Mouse (Mus musculus) myocyte (in vitro differentiated cells): ENCODE measurements at regions not wholly inside any gene's neighbourhood (a gene's known extent, or its start where the extent isn't known, plus 50 kb on each side); places are given as distances from the start of the nearest gene placed in this dataset.

Source experiments
- H3K27me3 ChIP-seq: one replicate; pipeline ENCODE4 v1.6.1; 2011; ENCODE audit not compliant: control insufficient read depth, insufficient read depth, insufficient read length
- H3K36me3 ChIP-seq: one replicate; pipeline ENCODE4 v1.6.1; 2011; ENCODE audit not compliant: control insufficient read depth, insufficient read depth
- H3K4me2 ChIP-seq: one replicate; pipeline ENCODE4 v1.6.1; 2011; ENCODE audit warnings: low read depth, control low read depth
- H3K4me3 ChIP-seq: one replicate; pipeline ENCODE4 v1.5.1; 2011; ENCODE audit warnings: mild to moderate bottlenecking, control low read depth, moderate library complexity
- H3K79me2 ChIP-seq: one replicate; pipeline ENCODE4 v1.6.1; 2011; ENCODE audit not compliant: control insufficient read depth, insufficient read depth
- H3ac ChIP-seq: one replicate; pipeline ENCODE4 v1.6.1; 2011; ENCODE audit not compliant: control insufficient read depth, insufficient read length
- CEBPB ChIP-seq: IDR thresholded peaks from 2 replicates; pipeline ENCODE4 v1.6.1; 2011; ENCODE audit warnings: mild to moderate bottlenecking, moderate library complexity; ENCODE audit not compliant: poor library complexity, insufficient read depth, severe bottlenecking
- E2F4 ChIP-seq: IDR thresholded peaks from one replicate; pipeline ENCODE4 v1.6.1; 2011; ENCODE audit warnings: mild to moderate bottlenecking, control low read depth, moderate library complexity; ENCODE audit not compliant: insufficient read depth
- MAX ChIP-seq: IDR thresholded peaks from one replicate; pipeline ENCODE4 v1.6.1; 2011; ENCODE audit warnings: low read depth, mild to moderate bottlenecking, control low read depth
- MYOD1 ChIP-seq, 3 experiments: IDR thresholded peaks; one replicate each; pipeline ENCODE4 v1.6.1; 2011; ENCODE audit warnings: control low read depth in 2 of 3, low read depth in 2 of 3, mild to moderate bottlenecking in 2 of 3, moderate library complexity in 1 of 3; ENCODE audit not compliant: insufficient read length in 2 of 3, control insufficient read depth in 1 of 3
- MYOG ChIP-seq, 3 experiments: IDR thresholded peaks; one replicate each; pipeline ENCODE4 v1.6.1; 2011; ENCODE audit warnings: control low read depth in 2 of 3, low read depth in 2 of 3, mild to moderate bottlenecking in 2 of 3; ENCODE audit not compliant: insufficient read length in 2 of 3, control insufficient read depth in 1 of 3, insufficient read depth in 1 of 3
- POLR2A ChIP-seq: IDR thresholded peaks from one replicate; pipeline ENCODE4 v1.6.1; 2011; ENCODE audit warnings: low read depth, mild to moderate bottlenecking, control low read depth, moderate library complexity; ENCODE audit not compliant: insufficient read length
- POLR2AphosphoS2 ChIP-seq: IDR thresholded peaks from one replicate; pipeline ENCODE4 v1.6.1; 2011; ENCODE audit warnings: low read depth, control low read depth; ENCODE audit not compliant: insufficient read length
- REST ChIP-seq: IDR thresholded peaks from one replicate; pipeline ENCODE4 v1.6.1; 2011; ENCODE audit warnings: mild to moderate bottlenecking, control low read depth, moderate library complexity; ENCODE audit not compliant: insufficient read depth, insufficient read length
- SRF ChIP-seq: IDR thresholded peaks from one replicate; pipeline ENCODE4 v1.6.1; 2011; ENCODE audit warnings: low read depth; ENCODE audit not compliant: control insufficient read depth, insufficient read length
- TCF12 ChIP-seq: IDR thresholded peaks from one replicate; pipeline ENCODE4 v1.6.1; 2011; ENCODE audit warnings: mild to moderate bottlenecking, control low read depth; ENCODE audit not compliant: poor library complexity, insufficient read depth, severe bottlenecking
- TCF3 ChIP-seq: IDR thresholded peaks from one replicate; pipeline ENCODE4 v1.6.1; 2011; ENCODE audit warnings: low read depth, control low read depth; ENCODE audit not compliant: insufficient read length
- USF1 ChIP-seq: IDR thresholded peaks from one replicate; pipeline ENCODE4 v1.6.1; 2011; ENCODE audit warnings: low read depth, mild to moderate bottlenecking, control low read depth, moderate library complexity

GRCm38 (mm10) chr7:124668058-124668457, 685.4 kb downstream of the Hs3st4 start:
- TF ChIP-seq MAX, result no peak
- TF ChIP-seq USF1, result no peak
- TF ChIP-seq TCF12, result no peak
- no peak for TF ChIP-seq REST
- TF ChIP-seq POLR2A, result no peak
- no peak for TF ChIP-seq POLR2AphosphoS2
- TF ChIP-seq CEBPB, result no peak
- no peaks in the 10 kb centered on the region for H3K79me2 ChIP-seq
- no peak overlapping the region for H3K4me2 ChIP-seq
- no peak overlapping the region for H3ac ChIP-seq
- H3K27me3 ChIP-seq, result no peaks in the 10 kb centered on the region
- no peak overlapping the region for H3K4me3 ChIP-seq
- no peaks in the 10 kb centered on the region for H3K36me3 ChIP-seq

GRCm38 (mm10) chr7:124670477-124670876, 687.8 kb downstream of the Hs3st4 start:
- no peak for TF ChIP-seq CEBPB
- no peak for TF ChIP-seq MYOG (IDR thresholded peaks at IDR 0.05; ENCODE audit: control insufficient read depth in 1 of 3, insufficient read depth in 1 of 3, insufficient read length in 2 of 3, low read depth in 2 of 3)
- TF ChIP-seq POLR2AphosphoS2, result no peak
- TF ChIP-seq POLR2A, result no peak
- no peak for TF ChIP-seq MYOD1 (IDR thresholded peaks at IDR 0.05; ENCODE audit: control insufficient read depth in 1 of 3, insufficient read length in 2 of 3, low read depth in 2 of 3)
- no peak for TF ChIP-seq E2F4
- TF ChIP-seq REST, result no peak
- TF ChIP-seq TCF3, result no peak
- TF ChIP-seq TCF12, result no peak
- TF ChIP-seq MAX, result no peak
- TF ChIP-seq USF1, result no peak
- TF ChIP-seq SRF, result no peak
- no peak overlapping the region for H3ac ChIP-seq
- H3K36me3 ChIP-seq, result no peaks in the 10 kb centered on the region
- no peaks in the 10 kb centered on the region for H3K79me2 ChIP-seq
- no peak overlapping the region for H3K4me3 ChIP-seq
- no peak overlapping the region for H3K4me2 ChIP-seq
- H3K27me3 ChIP-seq, result no peaks in the 10 kb centered on the region

GRCm38 (mm10) chr7:124671117-124671516, 688.4 kb downstream of the Hs3st4 start:
- no peaks in the 10 kb centered on the region for H3K27me3 ChIP-seq
- no peak overlapping the region for H3K4me3 ChIP-seq
- no peak overlapping the region for H3ac ChIP-seq
- H3K79me2 ChIP-seq, result no peaks in the 10 kb centered on the region
- H3K4me2 ChIP-seq, result peak overlapping the region; percentile 15
- TF ChIP-seq CEBPB, result no peak
- no peak for TF ChIP-seq MAX
- TF ChIP-seq REST, result no peak
- TF ChIP-seq E2F4, result no peak
- no peaks in the 10 kb centered on the region for H3K36me3 ChIP-seq

GRCm38 (mm10) chr7:124676854-124677515, 694.3 kb downstream of the Hs3st4 start:
- H3K4me2 ChIP-seq, result no peak overlapping the region
- TF ChIP-seq POLR2A, result no peak
- TF ChIP-seq TCF12, result no peak
- no peak for TF ChIP-seq MYOG (IDR thresholded peaks at IDR 0.05; ENCODE audit: control insufficient read depth in 1 of 3, insufficient read depth in 1 of 3, insufficient read length in 2 of 3, low read depth in 2 of 3)
- no peak for TF ChIP-seq MYOD1 (IDR thresholded peaks at IDR 0.05; ENCODE audit: control insufficient read depth in 1 of 3, insufficient read length in 2 of 3, low read depth in 2 of 3)
- TF ChIP-seq E2F4, result no peak
- TF ChIP-seq POLR2AphosphoS2, result no peak
- TF ChIP-seq CEBPB, result no peak
- TF ChIP-seq MAX, result no peak
- TF ChIP-seq TCF3, result no peak
- TF ChIP-seq SRF, result no peak
- no peak for TF ChIP-seq REST
- no peak for TF ChIP-seq USF1
- H3K36me3 ChIP-seq, result no peaks in the 10 kb centered on the region
- no peak overlapping the region for H3K4me3 ChIP-seq
- H3K27me3 ChIP-seq, result no peaks in the 10 kb centered on the region
- no peak overlapping the region for H3ac ChIP-seq
- H3K79me2 ChIP-seq, result no peaks in the 10 kb centered on the region

- Histone ChIP-seq H3K79me2 (no peaks in the 10 kb centered on the region), H3K4me2 (no peak overlapping the region), H3K4me3 (no peak overlapping the region), H3K27me3 (no peaks in the 10 kb centered on the region), H3K36me3 (no peaks in the 10 kb centered on the region), H3ac (no peak overlapping the region)
- TF ChIP-seq MYOG (IDR thresholded peaks at IDR 0.05; ENCODE audit: control insufficient read depth in 1 of 3, insufficient read depth in 1 of 3, insufficient read length in 2 of 3, low read depth in 2 of 3) (no peak), CEBPB (no peak), REST (no peak), SRF (no peak), MYOD1 (IDR thresholded peaks at IDR 0.05; ENCODE audit: control insufficient read depth in 1 of 3, insufficient read length in 2 of 3, low read depth in 2 of 3) (no peak), POLR2A (no peak), USF1 (no peak), TCF3 (no peak), MAX (no peak), TCF12 (no peak), E2F4 (no peak), POLR2AphosphoS2 (no peak)
Measured at GRCm38 (mm10) chr7:124680561-124680960, 697.9 kb downstream of the Hs3st4 start.
